Mouse (Mus musculus): ENCODE measurements at regions not wholly inside any gene's neighbourhood (a gene's known extent, or its start where the extent isn't known, plus 50 kb on each side); places are given as distances from the start of the nearest gene placed in this dataset.

DNA sequence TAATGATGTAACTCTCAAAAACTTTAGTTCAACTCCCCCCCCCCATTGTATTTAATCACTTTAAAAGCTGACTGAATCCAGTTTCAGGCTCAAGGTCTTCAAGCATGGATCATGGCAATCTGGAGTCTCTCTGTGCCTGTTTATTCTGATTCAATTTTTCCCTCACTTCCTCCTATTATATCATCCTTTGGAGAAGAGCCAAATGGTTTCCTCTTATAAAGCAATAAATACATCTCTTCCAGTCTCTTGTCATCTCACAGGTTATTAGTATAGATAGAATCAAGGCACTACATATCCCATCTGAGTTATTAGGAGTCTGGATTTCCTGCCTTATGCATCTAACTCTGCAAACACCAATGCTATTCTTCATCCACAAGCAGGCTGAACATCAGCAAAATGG is 530.2 kb upstream of the Pdcd1 start:
- ATAC-seq (ENCODE audit: poor library complexity, severe bottlenecking) = no peak

DNA sequence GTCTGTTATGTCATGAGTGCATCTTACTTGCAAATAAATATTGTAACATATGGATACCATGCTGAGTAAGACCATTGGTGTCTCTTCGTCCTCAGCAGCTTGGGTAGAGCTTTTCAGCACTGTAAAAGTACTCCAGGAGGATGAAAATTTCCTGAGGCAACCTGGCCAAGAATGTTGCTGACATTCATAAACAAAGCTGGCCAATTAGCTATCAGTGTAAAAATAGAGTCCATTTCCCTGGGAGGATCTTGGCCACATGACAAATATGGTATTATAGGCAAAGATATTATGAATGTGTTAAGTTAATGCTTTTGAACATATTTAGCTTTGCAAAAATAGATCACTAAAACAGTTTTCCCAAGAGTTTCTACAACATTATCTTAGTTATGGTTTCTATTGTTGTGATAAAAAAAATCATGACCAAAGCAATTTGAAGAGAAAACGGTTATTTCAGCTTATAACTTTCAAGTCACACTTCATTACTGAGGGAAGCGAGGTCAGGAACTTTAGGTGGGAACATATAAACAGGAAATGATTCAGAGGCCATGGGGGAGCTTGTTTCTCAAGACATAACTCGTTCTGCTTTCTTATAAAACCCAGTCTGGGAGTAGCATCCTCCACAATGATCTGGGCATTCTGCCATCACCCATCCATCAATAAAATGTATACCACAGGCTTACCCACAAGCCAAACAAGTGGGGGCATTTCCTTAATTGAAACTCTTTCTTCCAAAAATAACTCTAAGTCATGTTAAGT is 529.5 kb upstream of the Pdcd1 start:
- peak; percentile 83 for ATAC-seq (ENCODE audit: poor library complexity, severe bottlenecking)

DNA sequence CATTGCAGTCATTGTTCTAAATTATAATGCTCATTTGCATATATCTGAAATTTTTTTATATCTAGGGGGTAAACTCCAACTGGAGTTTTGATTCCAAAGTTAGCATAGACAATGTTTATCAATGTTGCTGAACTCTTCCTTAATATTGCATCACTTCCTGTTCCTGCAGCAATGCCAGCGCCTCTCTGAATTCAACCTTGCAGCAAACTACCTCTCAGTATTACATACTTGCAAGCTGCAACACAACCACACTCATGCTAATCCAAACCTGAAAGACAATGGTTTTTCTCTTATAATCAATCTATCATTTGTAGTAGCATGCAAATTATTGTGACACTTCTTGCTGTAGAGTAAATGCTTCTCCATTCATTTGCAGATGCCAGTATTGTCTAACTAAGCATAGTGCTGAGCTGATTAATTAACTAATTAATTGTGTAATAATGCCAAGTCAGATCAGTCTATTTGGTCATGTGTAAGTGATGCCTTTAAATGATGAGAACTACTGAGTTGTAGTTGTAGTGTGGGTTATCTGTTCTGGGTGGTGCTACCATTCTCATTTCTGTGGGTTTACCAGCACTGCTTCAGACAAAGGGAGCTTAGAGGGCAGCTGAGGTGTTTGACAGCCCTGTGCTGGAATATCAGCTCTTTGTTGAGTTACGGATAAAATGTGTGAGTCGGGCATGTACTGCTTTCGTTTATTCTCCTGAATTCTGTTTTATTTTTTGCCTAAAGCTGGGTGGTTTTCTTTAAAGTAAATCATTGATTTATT is 480.6 kb upstream of the Pdcd1 start:
- no peak; the same call in 1 of the 2 replicates for ATAC-seq (ENCODE audit: poor library complexity, severe bottlenecking)

DNA sequence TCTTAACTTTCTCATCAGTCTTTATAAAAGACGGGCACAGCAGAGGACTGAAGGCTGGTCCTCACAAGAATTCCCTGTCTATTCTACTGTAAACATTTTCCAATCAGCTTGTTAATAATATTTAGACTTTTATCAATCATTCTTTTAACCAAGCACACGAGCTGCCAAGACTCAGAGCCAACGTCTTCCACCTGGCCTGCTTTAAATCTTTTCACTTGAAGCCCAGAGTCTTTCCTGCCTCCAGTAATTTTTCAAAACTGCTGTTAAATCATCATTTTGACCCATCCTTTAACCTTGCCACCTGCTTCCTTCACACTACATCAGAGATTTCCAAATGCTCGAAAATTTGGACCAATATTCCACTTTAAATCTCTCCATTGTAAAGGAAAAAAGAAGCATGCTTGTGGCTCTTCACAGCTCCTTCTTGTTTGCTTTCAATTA is 451.7 kb upstream of the Pdcd1 start:
- no peak for ATAC-seq (ENCODE audit: poor library complexity, severe bottlenecking)

DNA sequence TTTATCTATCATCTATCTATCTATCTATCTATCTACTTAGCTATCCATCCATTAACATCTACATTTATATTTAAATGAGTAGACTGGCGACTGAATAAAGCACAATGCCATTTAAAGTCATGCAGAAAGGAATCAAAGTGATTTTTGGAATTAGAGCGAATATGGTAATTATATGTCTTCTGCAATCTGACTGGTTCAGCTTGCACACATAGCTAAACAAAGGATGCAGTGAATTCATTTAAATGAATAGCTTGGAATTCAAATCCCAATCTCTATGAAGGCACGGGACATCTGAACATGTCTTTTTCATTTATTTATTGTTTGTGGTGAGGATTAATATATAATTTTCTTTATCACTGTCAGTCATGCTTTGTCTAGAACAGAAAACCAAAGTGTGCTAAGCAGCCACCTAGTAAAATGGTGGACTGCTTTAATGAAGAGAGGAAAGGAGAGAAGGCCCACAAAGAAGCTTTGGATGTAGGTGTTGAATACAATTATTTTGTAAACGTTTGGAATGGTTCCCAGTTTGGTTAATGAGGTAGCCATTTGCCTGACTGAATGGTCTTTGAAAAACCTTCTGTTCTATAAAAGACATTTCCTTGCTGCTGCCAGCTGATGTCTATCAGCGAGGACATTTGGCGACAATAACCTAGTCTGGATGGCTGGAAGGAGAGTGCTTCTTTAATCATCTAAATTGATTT is 451.2 kb upstream of the Pdcd1 start:
- ATAC-seq (ENCODE audit: poor library complexity, severe bottlenecking) = no peak

DNA sequence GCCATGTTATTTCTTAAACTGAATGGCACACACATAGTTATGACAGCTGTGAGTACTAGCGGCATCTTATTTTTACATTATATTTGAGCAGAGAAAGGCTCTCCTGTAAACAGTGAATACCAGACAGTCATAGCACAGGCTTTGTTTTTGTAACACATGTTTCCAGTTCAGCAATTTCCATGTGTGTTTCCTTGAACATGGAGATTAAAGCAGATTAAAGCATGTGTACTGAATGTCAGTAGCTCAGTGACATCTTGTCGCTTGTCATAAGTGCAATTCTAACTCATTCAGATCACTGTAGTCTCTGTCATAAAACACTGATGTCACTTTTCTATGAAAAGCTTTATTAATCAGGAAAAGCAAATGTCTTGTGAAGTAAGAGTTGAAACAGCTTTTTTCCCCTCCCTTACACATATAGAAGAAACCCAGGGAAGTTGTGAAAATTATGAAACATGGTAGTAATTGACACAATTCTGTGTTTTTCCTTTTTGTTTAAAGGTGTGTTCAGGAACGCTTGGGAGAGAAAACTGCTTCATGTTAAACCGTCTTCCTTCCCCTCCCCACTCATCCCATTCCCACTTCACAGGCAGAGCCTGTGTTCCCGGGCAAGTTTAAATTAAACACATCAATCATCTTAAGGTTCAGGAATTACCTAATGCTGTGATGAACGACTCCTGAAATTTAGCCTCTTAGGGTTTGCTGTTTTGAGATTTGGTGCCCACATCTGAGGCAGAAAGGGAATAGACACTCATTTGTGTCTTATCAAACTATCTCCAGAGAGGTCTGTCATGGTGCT is 449.9 kb upstream of the Pdcd1 start:
- no peak for ATAC-seq (ENCODE audit: poor library complexity, severe bottlenecking)

DNA sequence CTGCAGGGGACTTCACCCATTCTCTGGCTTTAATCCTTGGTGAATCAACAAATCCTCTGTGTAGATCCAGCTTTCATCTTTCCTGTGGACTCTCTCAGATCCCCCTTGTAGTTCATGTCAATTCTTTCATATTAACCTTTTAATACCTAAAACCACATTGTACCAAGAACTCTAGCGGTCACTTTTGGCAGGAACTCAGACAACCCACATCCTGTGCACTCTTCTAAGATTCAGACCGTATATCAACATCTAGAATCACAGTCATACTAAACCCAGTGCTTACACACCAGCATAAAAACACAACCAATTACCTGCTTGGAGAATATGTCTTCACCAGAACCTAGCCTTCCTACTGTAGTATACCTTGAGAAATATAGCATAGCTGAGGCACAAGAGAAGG is 444.6 kb upstream of the Pdcd1 start:
- no peak; the same call in 1 of the 2 replicates for ATAC-seq (ENCODE audit: poor library complexity, severe bottlenecking)

DNA sequence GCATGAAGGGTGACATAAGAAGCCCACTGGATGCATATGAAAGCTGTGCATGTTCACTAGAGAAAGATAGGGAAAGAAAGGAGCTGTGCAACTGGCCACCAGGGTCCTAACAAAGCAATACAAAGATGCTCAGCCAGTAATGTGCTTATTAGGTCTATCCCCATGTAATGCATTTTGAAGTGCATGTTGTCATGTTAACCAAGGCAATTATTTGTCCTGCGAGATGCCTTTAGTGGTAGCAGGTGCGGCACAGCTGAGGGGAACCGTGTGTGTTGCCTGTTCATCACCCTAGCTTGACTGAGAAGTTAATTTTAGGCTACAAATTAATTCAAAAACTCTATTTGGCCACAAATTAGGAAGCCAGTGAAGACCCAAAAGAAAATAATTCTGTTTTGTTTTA is 444.0 kb upstream of the Pdcd1 start:
- no peak for ATAC-seq (ENCODE audit: poor library complexity, severe bottlenecking)

DNA sequence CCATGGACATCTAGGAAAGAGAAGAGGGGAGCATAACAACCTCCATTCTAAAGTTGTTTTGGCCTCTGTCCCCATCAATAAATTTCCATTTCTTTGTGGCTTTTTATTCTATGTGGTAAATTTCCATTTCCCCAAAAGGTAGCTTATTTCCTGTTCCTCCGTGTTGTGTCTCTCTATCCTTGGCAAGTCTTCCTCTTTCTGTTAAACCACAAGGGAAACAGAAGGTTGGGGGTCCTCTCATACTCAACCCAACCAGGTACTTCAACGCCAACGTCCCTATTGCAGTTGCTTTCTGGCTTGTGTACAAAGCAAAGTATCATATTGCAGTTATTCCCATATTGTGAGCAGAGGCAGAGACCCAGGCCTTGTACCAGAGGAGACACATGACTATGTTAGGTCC is 434.7 kb upstream of the Pdcd1 start:
- peak; percentile 49 for ATAC-seq (ENCODE audit: poor library complexity, severe bottlenecking)

DNA sequence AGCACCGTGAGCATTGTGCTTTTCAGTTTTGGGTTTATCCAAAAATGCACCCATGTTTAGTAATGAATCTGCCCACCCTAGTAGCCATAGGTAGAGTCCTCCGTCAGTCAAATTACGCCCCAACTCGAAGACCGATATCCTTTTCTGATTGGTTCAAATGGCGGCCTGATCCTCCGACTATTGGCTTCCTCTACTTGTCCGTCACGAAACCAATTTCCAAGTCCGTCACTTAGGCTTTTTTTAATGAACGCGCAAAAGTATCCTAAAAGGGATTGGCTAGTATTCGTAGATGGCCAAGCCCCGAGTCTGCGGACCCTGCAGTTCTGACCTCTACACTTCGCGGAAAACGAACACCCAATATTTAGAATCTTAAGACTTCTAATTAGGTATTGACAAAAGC is 417.5 kb upstream of the Pdcd1 start:
- peak; percentile 100 for ATAC-seq (ENCODE audit: poor library complexity, severe bottlenecking)

DNA sequence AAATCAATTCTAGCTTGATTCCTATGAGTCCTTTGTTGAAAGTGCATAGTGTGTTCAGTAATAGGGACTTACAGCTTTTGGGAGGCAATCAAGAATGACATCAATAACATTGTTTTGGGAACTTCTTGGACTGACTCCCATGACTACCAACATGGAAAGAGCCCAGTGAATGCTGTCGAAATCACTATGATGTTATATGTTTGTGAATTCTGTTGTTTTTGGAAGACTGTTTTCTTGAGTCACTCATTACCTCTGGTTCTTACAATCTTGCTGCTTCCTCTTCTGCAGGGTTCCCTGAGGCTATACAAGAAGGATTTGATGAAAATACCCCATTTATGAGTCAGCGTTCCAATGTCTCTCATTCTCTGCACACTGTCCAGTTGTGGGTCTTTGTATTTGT is 371.4 kb upstream of the Pdcd1 start:
- no peak for ATAC-seq (ENCODE audit: poor library complexity, severe bottlenecking)

DNA sequence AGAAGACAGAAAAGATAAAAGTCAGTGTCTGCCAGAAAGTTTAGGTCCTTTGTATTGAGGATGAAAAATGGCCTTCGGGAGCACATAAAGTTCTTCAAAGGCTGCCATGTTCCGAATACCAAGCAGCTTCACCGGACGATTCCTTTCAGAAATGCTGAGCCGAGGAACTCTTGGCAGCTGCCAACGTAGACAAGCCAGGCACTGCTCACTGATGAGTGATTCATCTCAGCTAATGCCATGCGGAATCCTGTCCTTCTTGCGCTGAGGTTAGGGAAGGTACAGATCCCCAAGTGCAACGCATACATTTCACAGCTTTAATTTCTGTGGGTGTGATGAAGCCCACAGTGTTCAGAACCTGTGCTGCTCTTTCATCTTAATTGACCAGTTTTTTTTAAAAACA is 360.7 kb upstream of the Pdcd1 start:
- ATAC-seq (ENCODE audit: poor library complexity, severe bottlenecking) = no peak

DNA sequence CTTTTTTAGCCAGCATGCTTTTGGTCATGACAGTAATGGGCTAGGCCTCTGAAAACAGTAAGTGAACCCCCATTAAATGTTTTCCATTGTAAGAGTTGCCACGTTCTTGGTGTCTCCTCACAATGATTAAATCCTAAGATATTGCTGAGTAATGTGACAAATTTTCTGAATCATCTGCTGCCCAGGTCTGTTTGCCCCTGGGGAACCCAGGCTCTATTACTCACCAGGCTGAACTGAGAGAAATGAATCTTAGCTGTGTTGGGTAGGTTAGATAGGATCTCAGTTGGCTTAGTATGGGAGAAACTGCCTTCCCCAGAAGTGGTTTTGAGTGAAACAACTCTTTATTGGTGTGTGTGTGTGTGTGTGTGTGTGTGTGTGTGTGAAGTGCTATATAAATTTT is 314.3 kb upstream of the Pdcd1 start:
- ATAC-seq (ENCODE audit: poor library complexity, severe bottlenecking) = no peak

DNA sequence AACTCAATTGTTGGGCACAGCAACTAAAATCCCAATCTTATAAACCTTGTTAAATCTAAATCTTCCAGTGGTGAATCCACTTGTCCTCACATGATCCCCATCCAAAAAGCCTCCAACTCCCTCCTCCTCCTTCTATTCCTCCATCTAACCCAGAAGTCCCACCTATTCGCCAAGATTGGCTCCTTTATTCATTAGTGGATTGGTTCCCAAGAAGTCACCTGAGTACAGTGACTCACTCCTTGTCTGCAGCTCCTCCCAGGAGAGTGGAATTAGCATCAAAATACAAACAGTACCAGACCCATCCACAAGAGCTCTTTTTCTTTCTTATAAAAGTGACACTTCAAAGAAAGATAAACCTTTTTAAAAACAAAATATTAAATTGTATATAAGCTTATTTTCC is 304.6 kb upstream of the Pdcd1 start:
- no peak for ATAC-seq (ENCODE audit: poor library complexity, severe bottlenecking)

DNA sequence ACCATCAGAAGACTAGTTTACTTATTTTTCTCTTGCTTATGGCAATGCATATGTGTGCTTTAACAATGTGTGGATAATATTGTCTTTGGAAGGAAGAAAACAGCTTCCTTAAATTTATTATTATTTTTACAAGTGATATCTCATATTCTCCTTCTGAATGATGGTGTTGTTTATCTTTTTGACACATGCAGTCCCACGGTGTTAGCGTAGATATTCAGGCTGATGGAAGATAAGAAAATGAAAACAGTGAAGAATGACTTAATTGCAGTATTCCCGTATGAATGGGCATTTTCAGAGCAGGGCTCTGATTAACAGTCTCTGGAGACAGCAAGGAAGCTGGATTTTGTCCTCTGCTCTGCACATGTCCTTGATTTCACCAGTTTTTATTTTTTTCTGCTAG is 303.5 kb upstream of the Pdcd1 start:
- ATAC-seq (ENCODE audit: poor library complexity, severe bottlenecking) = no peak

DNA sequence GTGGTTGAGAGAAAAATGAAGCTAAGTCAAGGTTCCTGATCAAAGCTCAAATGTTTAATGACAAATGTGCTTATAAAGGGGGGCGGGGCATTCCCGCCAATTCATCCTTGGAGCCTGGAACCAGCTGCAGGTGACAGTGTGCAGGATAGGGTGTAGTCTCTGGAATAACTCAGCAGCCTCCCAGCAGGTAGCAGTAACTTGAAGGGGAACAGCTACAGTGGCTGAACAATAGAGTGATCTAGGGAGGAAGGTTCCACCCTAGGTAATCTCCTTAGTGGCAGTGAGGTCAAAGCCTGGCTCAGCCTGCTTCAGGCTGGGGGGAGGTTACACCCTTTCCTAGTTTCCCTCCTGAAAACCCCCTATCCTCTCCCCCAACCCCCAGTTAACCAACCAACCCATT is 290.2 kb upstream of the Pdcd1 start:
- no peak for ATAC-seq (ENCODE audit: poor library complexity, severe bottlenecking)

DNA sequence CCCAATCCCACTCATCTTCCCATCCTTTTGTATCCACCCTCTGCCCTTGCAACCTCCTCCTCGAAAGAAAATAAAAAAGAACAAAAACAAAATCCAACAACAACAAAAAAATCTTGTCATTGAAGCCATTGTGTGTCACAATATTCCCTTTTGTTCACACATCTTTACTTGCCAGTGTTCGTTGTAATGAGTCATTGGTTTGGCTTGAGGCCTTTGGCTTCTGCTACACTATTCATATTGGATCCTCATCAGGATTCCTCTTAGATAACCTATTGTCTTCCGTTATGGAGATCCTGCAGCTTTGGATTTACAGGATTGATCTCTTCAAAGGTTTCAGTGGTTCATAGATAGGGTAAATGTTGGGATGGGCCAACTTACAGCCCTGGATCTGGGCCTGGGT is 288.9 kb upstream of the Pdcd1 start:
- ATAC-seq (ENCODE audit: poor library complexity, severe bottlenecking) = no peak

DNA sequence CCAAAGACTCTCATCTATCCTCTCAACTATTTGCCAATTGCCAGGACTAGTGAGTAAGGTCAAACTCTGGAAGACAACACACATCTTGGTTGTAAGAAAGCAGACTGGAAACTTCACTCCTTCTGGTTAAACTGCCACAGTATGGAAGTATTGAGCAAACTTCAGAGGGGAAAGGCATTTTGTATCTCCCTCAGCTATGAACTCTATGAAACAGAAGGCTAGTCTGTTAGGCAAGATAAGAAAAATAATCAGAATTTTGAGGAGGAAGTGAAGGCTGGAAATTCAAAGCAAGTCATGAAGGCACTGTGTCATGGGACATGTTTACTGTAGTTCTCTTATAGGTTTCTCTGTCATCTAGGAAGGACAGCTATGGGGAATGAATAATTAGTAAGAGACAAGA is 265.7 kb upstream of the Pdcd1 start:
- ATAC-seq (ENCODE audit: poor library complexity, severe bottlenecking) = no peak

DNA sequence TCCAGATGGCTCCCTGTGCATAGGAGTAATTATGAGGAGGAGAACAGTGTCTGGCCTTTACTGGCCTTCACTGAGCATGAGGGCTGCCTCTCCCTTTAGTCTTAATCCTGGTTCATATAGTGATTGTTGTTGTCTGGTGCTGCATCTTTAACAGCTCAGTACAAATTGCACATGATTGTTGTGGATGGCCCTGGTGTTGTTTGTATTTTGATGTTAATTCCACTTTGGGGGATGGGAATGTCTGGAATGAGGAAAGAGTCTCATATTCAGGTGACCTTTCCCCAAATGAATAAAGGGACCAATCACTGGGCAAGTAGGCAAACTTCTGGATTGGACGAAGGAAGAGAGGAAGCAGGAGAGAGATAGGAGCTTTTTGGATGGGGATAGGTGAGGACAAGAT is 246.0 kb upstream of the Pdcd1 start:
- no peak for ATAC-seq (ENCODE audit: poor library complexity, severe bottlenecking)

DNA sequence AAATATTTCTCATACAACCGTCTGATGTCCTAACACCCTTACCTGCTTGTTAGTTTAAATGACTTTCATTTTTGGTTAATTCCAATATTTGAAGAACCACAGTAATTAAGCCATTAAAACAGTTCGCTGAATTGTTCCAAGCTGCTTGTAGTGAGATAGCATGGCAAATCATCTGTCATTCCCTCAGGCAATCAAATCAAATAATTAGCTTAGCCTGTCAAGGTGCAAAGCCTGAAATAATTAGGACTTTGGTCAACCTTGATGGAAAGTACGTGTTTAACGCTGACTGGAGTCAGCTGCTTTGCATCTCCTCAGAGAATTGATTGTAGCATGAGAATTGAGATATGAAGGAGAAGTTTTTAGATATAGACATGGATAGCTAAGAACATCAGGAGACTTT is 220.2 kb upstream of the Pdcd1 start:
- ATAC-seq (ENCODE audit: poor library complexity, severe bottlenecking) = no peak

DNA sequence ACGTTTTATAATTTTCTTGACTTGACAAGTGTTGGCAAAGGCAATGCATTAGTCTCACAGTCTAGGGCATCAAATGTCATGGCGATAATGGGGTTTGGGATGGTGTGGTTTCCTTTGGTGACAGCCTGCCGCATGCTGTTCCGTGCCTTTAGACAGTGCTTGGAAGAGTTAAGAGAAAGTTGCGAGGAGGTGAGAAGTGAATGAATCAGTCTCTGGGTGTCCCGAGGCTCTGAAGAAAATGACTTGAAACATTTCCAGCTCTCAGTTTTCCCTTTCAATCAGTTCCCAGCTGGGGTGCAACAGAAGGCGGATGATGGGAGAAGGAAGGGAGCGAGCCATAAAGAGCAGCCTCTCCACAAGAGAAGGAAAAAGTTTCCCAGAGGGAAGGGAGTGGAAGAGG is 211.0 kb upstream of the Pdcd1 start:
- no peak for ATAC-seq (ENCODE audit: poor library complexity, severe bottlenecking)
